Comparison of ENCODE assay signal across 21 mouse cellular contexts in the genomic region with DNA sequence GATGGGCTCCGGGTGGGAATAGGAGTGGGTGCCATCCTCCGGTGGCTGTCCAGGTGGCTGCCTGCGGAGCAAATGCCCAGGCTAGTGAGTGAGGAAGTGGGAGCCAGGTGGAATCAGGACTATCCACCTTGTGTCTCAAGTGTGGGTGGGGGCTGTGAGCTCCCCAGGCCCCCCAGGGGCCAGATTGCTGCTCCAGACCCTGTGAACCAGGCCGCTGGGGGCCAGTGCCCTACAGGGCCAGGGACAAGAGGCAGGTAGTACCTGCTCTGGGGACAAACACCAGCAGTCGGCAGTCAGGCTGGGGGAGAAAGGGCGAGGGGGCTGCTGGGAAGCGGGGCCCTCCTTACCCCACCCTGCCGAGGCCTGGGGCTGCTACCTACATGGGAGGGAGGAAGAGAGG. TPM values are rescaled to one million over a fixed set of nuclear protein-coding genes. Genes with fewer than 3 reads are reported as not detected.
DNase-seq lines count a peak whose midpoint lies in the region; ATAC-seq lines count a peak whose summit lies in the region.
"Had no signal": no experiment of that assay in that cellular context is flagged by ENCODE, and none has a peak within 500 bp of the region (broad histone marks: within the 10 kb centered on the region; RNA-seq: fewer than 3 reads in every experiment).

No protein-coding gene starts in this region.

- H3K27me3 ChIP-seq in hindbrain, embryonic 10.5 days (ENCODE audit: insufficient read depth, poor library complexity, severe bottlenecking), result no peaks in the 10 kb centered on the region
- 0 out of 2 replicates have a peak, but pooled peaks cover 3% of the 10 kb centered on the region for H3K27me3 ChIP-seq in hindbrain, embryonic 11.5 days (ENCODE audit: control insufficient read depth, insufficient read depth, low read length)
- H3K27me3 ChIP-seq in midbrain, embryonic 12.5 days, result no peaks in the 10 kb centered on the region
- no peaks in the 10 kb centered on the region for H3K27me3 ChIP-seq in midbrain, embryonic 16.5 days (ENCODE audit: control insufficient read depth, insufficient read depth, low read depth, low read length)
- no peaks in the 10 kb centered on the region for H3K27me3 ChIP-seq in hindbrain, embryonic 14.5 days (ENCODE audit: control insufficient read depth, insufficient read depth, low read length)
- no peaks in the 10 kb centered on the region for H3K27me3 ChIP-seq in neural tube, embryonic 13.5 days
- H3K27me3 ChIP-seq: stomach, embryonic 15.5 days had no signal

- no peak for ATAC-seq in hindbrain, embryonic 11.5 days (ENCODE audit: low FRiP score)
- no peak for ATAC-seq in midbrain, embryonic 12.5 days (ENCODE audit: low FRiP score, low read depth)
- ATAC-seq in midbrain, embryonic 16.5 days, result no peak
- ATAC-seq in hindbrain, embryonic 14.5 days (ENCODE audit: low FRiP score), result no peak
- no peak for ATAC-seq in neural tube, embryonic 13.5 days (ENCODE audit: low read depth)
- ATAC-seq in activated CD4-positive, CD25-positive, alpha-beta regulatory T cell, adult 4 months, result no peak

- no peak overlapping the region for H3K9ac ChIP-seq in hindbrain, embryonic 11.5 days (ENCODE audit: low read depth, low read length)
- H3K9ac ChIP-seq in midbrain, embryonic 12.5 days (replicated peaks), result 0 out of 2 replicates have a peak overlapping the region, but pooled peaks have one; percentile 28
- H3K9ac ChIP-seq in midbrain, embryonic 16.5 days (ENCODE audit: low read depth, low read length), result no peak overlapping the region
- no peak overlapping the region for H3K9ac ChIP-seq in hindbrain, embryonic 14.5 days
- peak overlapping the region; percentile 45; the same call in 1 of the 2 replicates for H3K9ac ChIP-seq in neural tube, embryonic 13.5 days
- H3K9ac ChIP-seq: stomach, embryonic 15.5 days had no signal

- H3K36me3 ChIP-seq in hindbrain, embryonic 10.5 days, result peaks cover 82% of the 10 kb centered on the region
- H3K36me3 ChIP-seq in hindbrain, embryonic 11.5 days (ENCODE audit: control insufficient read depth, insufficient read depth, low read length), result peaks cover 30% of the 10 kb centered on the region
- peaks cover 76% of the 10 kb centered on the region for H3K36me3 ChIP-seq in midbrain, embryonic 12.5 days
- peaks cover 46% of the 10 kb centered on the region for H3K36me3 ChIP-seq in midbrain, embryonic 16.5 days (ENCODE audit: control insufficient read depth, insufficient read depth, low read length)
- H3K36me3 ChIP-seq in hindbrain, embryonic 14.5 days (replicated peaks; ENCODE audit: control insufficient read depth, insufficient read depth), result peaks cover 84% of the 10 kb centered on the region
- peaks cover 82% of the 10 kb centered on the region for H3K36me3 ChIP-seq in neural tube, embryonic 13.5 days

- WGBS in hindbrain, embryonic 10.5 days, result 94% methylated on average over 8 of the region's 8 CpGs
- 94% methylated on average over 8 of the region's 8 CpGs for WGBS in hindbrain, embryonic 11.5 days
- 94% methylated on average over 8 of the region's 8 CpGs for WGBS in midbrain, embryonic 12.5 days
- 99% methylated on average over 7 of the region's 8 CpGs for WGBS in midbrain, embryonic 16.5 days
- 94% methylated on average over 8 of the region's 8 CpGs for WGBS in hindbrain, embryonic 14.5 days
- 91% methylated on average over 8 of the region's 8 CpGs for WGBS in neural tube, embryonic 13.5 days

- peak overlapping the region; percentile 13; the same call in 1 of the 2 replicates for H3K27ac ChIP-seq in hindbrain, embryonic 10.5 days
- no peak overlapping the region for H3K27ac ChIP-seq in hindbrain, embryonic 11.5 days (ENCODE audit: low read depth, low read length)
- peak overlapping the region; percentile 50 for H3K27ac ChIP-seq in midbrain, embryonic 12.5 days (replicated peaks)
- no peak overlapping the region for H3K27ac ChIP-seq in midbrain, embryonic 16.5 days (ENCODE audit: low read length)
- peak overlapping the region; percentile 26; the same call in 1 of the 2 replicates for H3K27ac ChIP-seq in hindbrain, embryonic 14.5 days
- H3K27ac ChIP-seq in neural tube, embryonic 13.5 days (replicated peaks), result no peak overlapping the region
- H3K27ac ChIP-seq: heart, adult 2 months; kidney, postnatal 0 days; stomach, embryonic 15.5 days had no signal

- DNase-seq in hindbrain, embryonic 10.5 days (ENCODE audit: low spot score), result no peak
- no peak for DNase-seq in hindbrain, embryonic 11.5 days (ENCODE audit: low spot score)
- no peak for DNase-seq in hindbrain, embryonic 14.5 days (ENCODE audit: low spot score)
- DNase-seq: B cell, adult 2 months; cerebellum, adult 18-20 months; cerebellum, postnatal 25 days; gastrocnemius, postnatal 10 days; heart, adult 2 months; heart, postnatal 36 days; kidney, adult 11 months; liver; lung, postnatal 10 days; retina, postnatal 1 day had no signal

- H3K9me3 ChIP-seq in hindbrain, embryonic 10.5 days, result no peaks in the 10 kb centered on the region
- H3K9me3 ChIP-seq in hindbrain, embryonic 11.5 days (ENCODE audit: control insufficient read depth, low read length), result no peaks in the 10 kb centered on the region
- H3K9me3 ChIP-seq in midbrain, embryonic 12.5 days, result no peaks in the 10 kb centered on the region
- H3K9me3 ChIP-seq in midbrain, embryonic 16.5 days (replicated peaks; ENCODE audit: control insufficient read depth, low read length, poor library complexity, severe bottlenecking), result no peaks in the 10 kb centered on the region
- H3K9me3 ChIP-seq in hindbrain, embryonic 14.5 days (ENCODE audit: control insufficient read depth, low read length), result no peaks in the 10 kb centered on the region
- no peaks in the 10 kb centered on the region for H3K9me3 ChIP-seq in neural tube, embryonic 13.5 days
- H3K9me3 ChIP-seq: stomach, embryonic 15.5 days had no signal

- no peak overlapping the region for H3K4me2 ChIP-seq in hindbrain, embryonic 11.5 days (replicated peaks; ENCODE audit: low read depth, low read length)
- no peak overlapping the region for H3K4me2 ChIP-seq in midbrain, embryonic 12.5 days (replicated peaks)
- H3K4me2 ChIP-seq in midbrain, embryonic 16.5 days (ENCODE audit: low read length), result no peak overlapping the region
- no peak overlapping the region for H3K4me2 ChIP-seq in hindbrain, embryonic 14.5 days (replicated peaks)
- no peak overlapping the region for H3K4me2 ChIP-seq in neural tube, embryonic 13.5 days
- H3K4me2 ChIP-seq: stomach, embryonic 15.5 days had no signal

- H3K4me1 ChIP-seq in hindbrain, embryonic 10.5 days (replicated peaks), result peaks cover 62% of the 10 kb centered on the region
- H3K4me1 ChIP-seq in hindbrain, embryonic 11.5 days (replicated peaks; ENCODE audit: control insufficient read depth, insufficient read depth, low read length), result peaks cover 30% of the 10 kb centered on the region
- peaks cover 57% of the 10 kb centered on the region for H3K4me1 ChIP-seq in midbrain, embryonic 12.5 days
- peaks cover 38% of the 10 kb centered on the region for H3K4me1 ChIP-seq in midbrain, embryonic 16.5 days (ENCODE audit: control insufficient read depth, insufficient read depth, low read length)
- peaks cover 41% of the 10 kb centered on the region for H3K4me1 ChIP-seq in hindbrain, embryonic 14.5 days (replicated peaks; ENCODE audit: control insufficient read depth, insufficient read depth, low read length)
- peaks cover 57% of the 10 kb centered on the region for H3K4me1 ChIP-seq in neural tube, embryonic 13.5 days (replicated peaks)

- H3K4me3 ChIP-seq in hindbrain, embryonic 10.5 days, result no peak overlapping the region
- no peak overlapping the region for H3K4me3 ChIP-seq in hindbrain, embryonic 11.5 days (ENCODE audit: low read depth, low read length)
- H3K4me3 ChIP-seq in midbrain, embryonic 12.5 days, result no peak overlapping the region
- no peak overlapping the region for H3K4me3 ChIP-seq in midbrain, embryonic 16.5 days (ENCODE audit: low read depth, low read length)
- no peak overlapping the region for H3K4me3 ChIP-seq in hindbrain, embryonic 14.5 days (replicated peaks; ENCODE audit: low read length)
- no peak overlapping the region for H3K4me3 ChIP-seq in neural tube, embryonic 13.5 days
- H3K4me3 ChIP-seq: heart, adult 2 months; stomach, embryonic 15.5 days had no signal

RNA-seq across cellular contexts. Expression of a gene that starts 11.7 kb away (rescaled TPM):
- 420 and 518 TPM in 2 replicates for polyA plus RNA-seq in hindbrain, embryonic 10.5 days (2016; fragmentation: Nextera tagmentation; extraction: Ambion mirVana)
- polyA plus RNA-seq in hindbrain, embryonic 11.5 days (2014; fragmentation: Nextera tagmentation; extraction: Ambion mirVana), result 277 and 314 TPM in 2 replicates
- 558 and 585 TPM in 2 replicates for polyA plus RNA-seq in midbrain, embryonic 12.5 days (2016; fragmentation: Nextera tagmentation; extraction: Ambion mirVana)
- polyA plus RNA-seq in midbrain, embryonic 16.5 days (2015; fragmentation: Nextera tagmentation; extraction: Ambion mirVana), result 617 and 675 TPM in 2 replicates
- 406 and 416 TPM in 2 replicates for polyA plus RNA-seq in hindbrain, embryonic 14.5 days (2014; fragmentation: Nextera tagmentation; extraction: Ambion mirVana)
- 574 and 615 TPM in 2 replicates for polyA plus RNA-seq in neural tube, embryonic 13.5 days (2015; fragmentation: Nextera tagmentation; extraction: Ambion mirVana)
- under 1 TPM in 1 of 2 experiments, not detected in 1; 0.25 TPM for polyA plus RNA-seq in activated CD4-positive, CD25-positive, alpha-beta regulatory T cell, adult 4 months (2017; shearing (Covaris generic))

RNA-seq across cellular contexts. Expression of a gene that starts 12.2 kb away (rescaled TPM):
- polyA plus RNA-seq in hindbrain, embryonic 10.5 days (2016; fragmentation: Nextera tagmentation; extraction: Ambion mirVana), result 0.69 and 1.0 TPM in 2 replicates
- polyA plus RNA-seq in hindbrain, embryonic 11.5 days (2014; fragmentation: Nextera tagmentation; extraction: Ambion mirVana), result 2.4 and 2.5 TPM in 2 replicates
- 2.0 and 2.3 TPM in 2 replicates for polyA plus RNA-seq in midbrain, embryonic 12.5 days (2016; fragmentation: Nextera tagmentation; extraction: Ambion mirVana)
- polyA plus RNA-seq in midbrain, embryonic 16.5 days (2015; fragmentation: Nextera tagmentation; extraction: Ambion mirVana), result 5.0 and 5.6 TPM in 2 replicates
- polyA plus RNA-seq in hindbrain, embryonic 14.5 days (2014; fragmentation: Nextera tagmentation; extraction: Ambion mirVana), result 6.3 and 8.9 TPM in 2 replicates
- polyA plus RNA-seq in neural tube, embryonic 13.5 days (2015; fragmentation: Nextera tagmentation; extraction: Ambion mirVana), result 2.5 and 3.1 TPM in 2 replicates
- polyA plus RNA-seq in activated CD4-positive, CD25-positive, alpha-beta regulatory T cell, adult 4 months (2017; shearing (Covaris generic)), result not detected
- polyA plus RNA-seq: liver, embryonic 16.5 days had no signal

RNA-seq across cellular contexts. Expression of a gene that starts 31.4 kb away (rescaled TPM):
- polyA plus RNA-seq in hindbrain, embryonic 10.5 days (2016; fragmentation: Nextera tagmentation; extraction: Ambion mirVana), result 51.5 and 52.3 TPM in 2 replicates
- 37.6 and 52.3 TPM in 2 replicates for polyA plus RNA-seq in hindbrain, embryonic 11.5 days (2014; fragmentation: Nextera tagmentation; extraction: Ambion mirVana)
- polyA plus RNA-seq in midbrain, embryonic 12.5 days (2016; fragmentation: Nextera tagmentation; extraction: Ambion mirVana), result 53.1 and 58.5 TPM in 2 replicates
- 28.3 and 31.8 TPM in 2 replicates for polyA plus RNA-seq in midbrain, embryonic 16.5 days (2015; fragmentation: Nextera tagmentation; extraction: Ambion mirVana)
- polyA plus RNA-seq in hindbrain, embryonic 14.5 days (2014; fragmentation: Nextera tagmentation; extraction: Ambion mirVana), result 41.9 and 42.7 TPM in 2 replicates
- polyA plus RNA-seq in neural tube, embryonic 13.5 days (2015; fragmentation: Nextera tagmentation; extraction: Ambion mirVana), result 35.7 and 38.5 TPM in 2 replicates
- 10 to 100 TPM; 38.6 to 43.6 TPM for polyA plus RNA-seq in activated CD4-positive, CD25-positive, alpha-beta regulatory T cell, adult 4 months (2017; shearing (Covaris generic))

RNA-seq across cellular contexts. Expression of a gene that starts 37.2 kb away (rescaled TPM):
- polyA plus RNA-seq in hindbrain, embryonic 10.5 days (2016; fragmentation: Nextera tagmentation; extraction: Ambion mirVana), result 194 and 221 TPM in 2 replicates
- polyA plus RNA-seq in hindbrain, embryonic 11.5 days (2014; fragmentation: Nextera tagmentation; extraction: Ambion mirVana), result 135 and 152 TPM in 2 replicates
- 140 and 156 TPM in 2 replicates for polyA plus RNA-seq in midbrain, embryonic 12.5 days (2016; fragmentation: Nextera tagmentation; extraction: Ambion mirVana)
- polyA plus RNA-seq in midbrain, embryonic 16.5 days (2015; fragmentation: Nextera tagmentation; extraction: Ambion mirVana), result 156 and 158 TPM in 2 replicates
- 139 and 141 TPM in 2 replicates for polyA plus RNA-seq in hindbrain, embryonic 14.5 days (2014; fragmentation: Nextera tagmentation; extraction: Ambion mirVana)
- polyA plus RNA-seq in neural tube, embryonic 13.5 days (2015; fragmentation: Nextera tagmentation; extraction: Ambion mirVana), result 155 and 167 TPM in 2 replicates
- 10 to 100 TPM in 1 of 2 experiments, 1 to 10 TPM in 1; 7.4 to 14.4 TPM for polyA plus RNA-seq in activated CD4-positive, CD25-positive, alpha-beta regulatory T cell, adult 4 months (2017; shearing (Covaris generic))

RNA-seq across cellular contexts. Expression of a gene that starts 49.7 kb away (rescaled TPM):
- polyA plus RNA-seq in hindbrain, embryonic 10.5 days (2016; fragmentation: Nextera tagmentation; extraction: Ambion mirVana), result 0.07 and 0.25 TPM in 2 replicates
- polyA plus RNA-seq in hindbrain, embryonic 11.5 days (2014; fragmentation: Nextera tagmentation; extraction: Ambion mirVana), result 0.28 TPM in 1 of 2 replicates, not detected in the other
- polyA plus RNA-seq in midbrain, embryonic 12.5 days (2016; fragmentation: Nextera tagmentation; extraction: Ambion mirVana), result not detected in 2 replicates
- polyA plus RNA-seq in midbrain, embryonic 16.5 days (2015; fragmentation: Nextera tagmentation; extraction: Ambion mirVana), result 0.31 TPM in 1 of 2 replicates, not detected in the other
- 0.09 and 0.34 TPM in 2 replicates for polyA plus RNA-seq in hindbrain, embryonic 14.5 days (2014; fragmentation: Nextera tagmentation; extraction: Ambion mirVana)
- 0.25 TPM in 1 of 2 replicates, not detected in the other for polyA plus RNA-seq in neural tube, embryonic 13.5 days (2015; fragmentation: Nextera tagmentation; extraction: Ambion mirVana)
- not detected for polyA plus RNA-seq in activated CD4-positive, CD25-positive, alpha-beta regulatory T cell, adult 4 months (2017; shearing (Covaris generic))
- polyA plus RNA-seq: heart, adult 2 months; heart, embryonic 14.5 days had no signal

Comparison
In these comparisons a context has a peak if more than half of its experiments do, and no peak if none do; other contexts are left out.
1. H3K27ac ChIP-seq: peak in hindbrain, embryonic 10.5 days (single experiment), midbrain, embryonic 12.5 days (single experiment) and hindbrain, embryonic 14.5 days (single experiment); none in hindbrain, embryonic 11.5 days (single experiment), midbrain, embryonic 16.5 days (single experiment) and neural tube, embryonic 13.5 days (single experiment).
2. H3K9ac ChIP-seq: peak in midbrain, embryonic 12.5 days (single experiment) and neural tube, embryonic 13.5 days (single experiment); none in hindbrain, embryonic 11.5 days (single experiment), midbrain, embryonic 16.5 days (single experiment) and hindbrain, embryonic 14.5 days (single experiment).
3. RNA of a gene that starts 11.7 kb away (polyA plus RNA-seq): 617 to 675 TPM in midbrain, embryonic 16.5 days, 574 to 615 TPM in neural tube, embryonic 13.5 days, 558 to 585 TPM in midbrain, embryonic 12.5 days, 420 to 518 TPM in hindbrain, embryonic 10.5 days, 406 to 416 TPM in hindbrain, embryonic 14.5 days and 277 to 314 TPM in hindbrain, embryonic 11.5 days; 0.25 TPM in activated CD4-positive, CD25-positive, alpha-beta regulatory T cell, adult 4 months; every median in the first group is over 100 times any median in the second.